ENCODE assay signal across 8 mouse cellular contexts in genomic region chr15:52820796-52821195, GRCm38 (mm10).
"Had no signal": no experiment of that assay in that cellular context is flagged by ENCODE, and none has a peak within 500 bp of the region (broad histone marks: within the 10 kb centered on the region; RNA-seq: fewer than 3 reads in every experiment).

No protein-coding gene starts in this region.

- DNase-seq: kidney, adult 2 months; kidney, postnatal 10 days; kidney, postnatal 36 days; left cerebral cortex, postnatal 4 days; lung, adult 18-20 months; lung, postnatal 10 days; lung, postnatal 36 days; thymus, postnatal 25 days had no signal
